Mouse (Mus musculus) liver, postnatal 0 days (tissue): ENCODE measurements at regions not wholly inside any gene's neighbourhood (a gene's known extent, or its start where the extent isn't known, plus 50 kb on each side); places are given as distances from the start of the nearest gene placed in this dataset.

Source experiments
- ATAC-seq: fragments of 200-750 bp; cut with Nextera tagmentation; 2 replicates; pipeline ENCODE4 v1.8.0; 2017; ENCODE audit warnings: mild to moderate bottlenecking, moderate library complexity
- DNase-seq: peaks from one replicate; pipeline ENCODE4 v3.0.0-alpha.2; 2016
- H3K27ac ChIP-seq: fragments of 300-500 bp; sonication (generic); 2 replicates; pipeline ENCODE4 v1.5.1; 2014; ENCODE audit warnings: antibody characterized with exemption, moderate library complexity, mild to moderate bottlenecking, low read depth
- H3K27me3 ChIP-seq: fragments of 300-500 bp; sonication (generic); 2 replicates; pipeline ENCODE4 v1.6.1; 2014; ENCODE audit warnings: low read length, control low read depth, mixed read lengths; ENCODE audit not compliant: insufficient read depth
- H3K36me3 ChIP-seq: fragments of 300-500 bp; sonication (generic); replicated peaks from 2 replicates; pipeline ENCODE4 v1.6.1; 2014; ENCODE audit warnings: mild to moderate bottlenecking, control low read depth, low read length, moderate library complexity, mixed read lengths; ENCODE audit not compliant: insufficient read depth
- H3K4me1 ChIP-seq: fragments of 300-500 bp; sonication (generic); 2 replicates; pipeline ENCODE4 v1.6.1; 2014; ENCODE audit warnings: antibody characterized with exemption, mild to moderate bottlenecking, control low read depth; ENCODE audit not compliant: insufficient read depth
- H3K4me2 ChIP-seq: fragments of 300-500 bp; sonication (generic); 2 replicates; pipeline ENCODE4 v1.6.1; 2014; ENCODE audit warnings: low read depth, mild to moderate bottlenecking, low read length, moderate library complexity, mixed read lengths
- H3K4me3 ChIP-seq: fragments of 300-500 bp; sonication (generic); 2 replicates; pipeline ENCODE4 v1.5.1; 2014; ENCODE audit warnings: low read depth, low read length
- H3K9ac ChIP-seq: fragments of 300-500 bp; sonication (generic); replicated peaks from 2 replicates; pipeline ENCODE4 v1.6.1; 2014; ENCODE audit warnings: mild to moderate bottlenecking, moderate library complexity
- H3K9me3 ChIP-seq: fragments of 300-500 bp; sonication (generic); 2 replicates; pipeline ENCODE4 v1.6.1; 2016; ENCODE audit warnings: mild to moderate bottlenecking, control low read depth, low read length, mixed read lengths
- CTCF ChIP-seq: sonication (generic); IDR thresholded peaks from 2 replicates; pipeline ENCODE4 v1.5.1; 2016; ENCODE audit warnings: antibody characterized with exemption, low read depth
- EP300 ChIP-seq: IDR thresholded peaks from 2 replicates; pipeline ENCODE4 v1.6.1; 2016; ENCODE audit warnings: antibody characterized with exemption, low read depth, mild to moderate bottlenecking
- WGBS: fragments of 180-500 bp; shearing (Covaris S2); extraction: QIAGEN DNeasy Blood & Tissue Kit; methylation state at CpG from one replicate; pipeline ENCODE4 v1.1.7; 2014; ENCODE audit not compliant: insufficient replicate concordance; 5-methylcytosine and 5-hydroxymethylcytosine counted together

- no peak for DNase-seq
- Histone ChIP-seq H3K27me3 (no peaks in the 10 kb centered on the region), H3K9ac (no peak overlapping the region), H3K4me1 (no peaks in the 10 kb centered on the region), H3K9me3 (no peaks in the 10 kb centered on the region), H3K27ac (no peak overlapping the region), H3K4me3 (no peak overlapping the region), H3K36me3 (no peaks in the 10 kb centered on the region), H3K4me2 (no peak overlapping the region)
- 71% methylated on average over 21 of the region's 21 CpGs for WGBS
- no peak for ATAC-seq
- TF ChIP-seq EP300 (no peak), CTCF (no peak)
Observed at GRCm38 (mm10) chr17:27316711-27317575, 112.7 kb upstream of the Lemd2 start.

DNA sequence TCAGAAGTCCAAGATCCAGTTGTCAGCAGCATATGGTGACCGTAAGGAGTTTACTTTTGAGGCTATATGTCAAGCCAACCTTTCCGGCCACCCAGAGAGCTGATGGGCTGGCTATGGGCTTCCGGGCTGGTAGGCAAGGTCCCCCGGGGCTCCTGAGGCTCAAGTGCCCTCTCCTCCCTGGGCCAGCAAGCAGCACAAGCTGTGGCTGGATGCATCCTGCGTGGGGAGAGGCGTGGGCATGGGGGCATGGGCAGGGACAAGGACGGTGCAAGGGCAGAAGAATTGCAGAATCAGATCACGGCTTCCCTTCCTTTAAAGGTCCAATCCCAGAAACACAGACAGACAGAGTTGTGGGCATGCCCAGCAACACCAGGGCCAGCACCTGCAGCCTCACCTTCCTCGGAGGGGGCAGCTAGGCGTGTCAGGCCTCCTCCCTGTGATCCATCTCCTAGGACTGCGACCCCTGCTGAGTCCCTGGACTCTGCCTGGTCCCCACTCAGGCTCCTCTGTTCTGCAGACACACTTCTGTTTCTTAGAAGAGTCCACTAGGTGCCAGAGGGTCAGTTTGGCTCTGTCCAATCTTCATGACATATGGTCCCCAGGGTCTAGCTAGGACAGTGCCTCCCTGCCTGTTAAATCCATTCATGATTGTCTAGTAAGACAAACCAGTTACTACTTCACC lies 111.8 kb upstream of the Lemd2 start:
- no peak for TF ChIP-seq CTCF
- TF ChIP-seq EP300: no peak
- no peaks in the 10 kb centered on the region for H3K36me3 ChIP-seq
- ATAC-seq: no peak
- DNase-seq: no peak
- no peaks in the 10 kb centered on the region for H3K4me1 ChIP-seq
- H3K27me3 ChIP-seq: no peaks in the 10 kb centered on the region
- H3K27ac ChIP-seq: no peak overlapping the region
- 78% methylated on average over 11 of the region's 11 CpGs for WGBS
- no peak overlapping the region for H3K4me3 ChIP-seq
- H3K9ac ChIP-seq: no peak overlapping the region
- H3K4me2 ChIP-seq: no peak overlapping the region
- no peaks in the 10 kb centered on the region for H3K9me3 ChIP-seq

- ATAC-seq (no peak), DNase-seq (no peak)
- 62% methylated on average over 3 of the region's 3 CpGs for WGBS
- Histone ChIP-seq H3K4me1 (no peaks in the 10 kb centered on the region), H3K9me3 (no peaks in the 10 kb centered on the region), H3K4me3 (no peak overlapping the region), H3K27me3 (no peaks in the 10 kb centered on the region), H3K4me2 (no peak overlapping the region), H3K9ac (no peak overlapping the region), H3K36me3 (no peaks in the 10 kb centered on the region), H3K27ac (no peak overlapping the region)
- TF ChIP-seq CTCF (no peak), EP300 (no peak)
Observed at GRCm38 (mm10) chr17:27315428-27315827, 111.2 kb upstream of the Lemd2 start.

DNA sequence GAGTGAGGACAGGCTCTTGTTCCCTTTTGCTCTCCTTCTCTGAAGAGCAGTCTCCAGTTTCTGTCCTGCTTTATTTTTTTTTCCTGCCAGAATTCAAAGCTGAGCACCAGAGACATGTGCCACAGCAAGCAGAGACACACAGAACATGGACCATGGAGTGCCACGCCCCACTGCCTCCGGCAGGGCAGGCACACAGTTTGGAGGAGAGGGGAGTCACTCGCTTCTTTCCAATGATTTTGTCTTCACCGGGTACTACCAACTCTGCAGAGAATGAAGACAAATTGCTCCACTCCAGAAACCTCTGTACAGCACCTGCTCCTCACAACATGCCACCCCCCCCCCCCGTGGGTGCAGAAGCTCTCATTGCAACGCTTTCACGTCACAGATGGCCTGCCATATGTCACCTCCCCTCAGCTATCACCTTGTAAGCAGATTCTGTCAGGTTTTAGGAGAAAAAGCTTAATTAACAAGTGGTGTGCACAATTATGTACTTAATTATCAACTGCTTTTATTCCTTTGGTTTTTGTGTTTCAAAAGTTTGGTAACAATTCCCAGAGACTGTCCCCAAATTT lies 110.6 kb upstream of the Lemd2 start:
- WGBS: 60% methylated on average over 7 of the region's 7 CpGs
- Histone ChIP-seq H3K4me1 (no peaks in the 10 kb centered on the region), H3K4me3 (no peak overlapping the region), H3K27ac (no peak overlapping the region), H3K27me3 (no peaks in the 10 kb centered on the region), H3K9me3 (no peaks in the 10 kb centered on the region), H3K9ac (no peak overlapping the region), H3K4me2 (no peak overlapping the region), H3K36me3 (no peaks in the 10 kb centered on the region)
- DNase-seq (no peak), ATAC-seq (no peak)
- no peak for TF ChIP-seq CTCF
- no peak for TF ChIP-seq EP300

DNA sequence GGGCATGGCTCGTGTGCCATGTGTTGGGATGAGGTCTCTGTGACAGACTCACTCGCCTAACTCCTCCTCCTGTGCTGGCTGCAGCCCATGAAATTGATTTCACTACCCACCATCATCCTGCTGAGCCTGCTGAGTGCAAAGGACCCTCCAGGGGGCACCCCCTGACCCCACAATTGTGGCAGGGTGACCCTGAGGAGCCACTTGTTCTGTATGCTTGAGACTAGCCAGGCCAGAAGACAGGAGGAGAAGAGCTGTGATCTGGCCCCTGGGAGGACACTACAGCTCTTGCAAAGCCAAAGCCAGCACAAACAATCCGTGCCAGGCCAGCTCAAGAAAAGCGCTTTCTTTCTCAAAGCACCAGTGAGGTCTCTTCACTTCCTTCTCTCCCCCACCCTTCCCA lies 104.7 kb upstream of the Lemd2 start:
- ATAC-seq (no peak), DNase-seq (no peak)
- H3K4me2 ChIP-seq: no peak overlapping the region
- H3K27me3 ChIP-seq: no peaks in the 10 kb centered on the region
- TF ChIP-seq CTCF (no peak; the same call in 1 of the 2 replicates), EP300 (no peak)
- H3K4me1 ChIP-seq: no peaks in the 10 kb centered on the region
- H3K36me3 ChIP-seq: no peaks in the 10 kb centered on the region
- H3K27ac ChIP-seq: no peak overlapping the region
- 57% methylated on average over 4 of the region's 4 CpGs for WGBS
- H3K4me3 ChIP-seq: no peak overlapping the region
- H3K9ac ChIP-seq: no peak overlapping the region
- H3K9me3 ChIP-seq: no peaks in the 10 kb centered on the region

DNA sequence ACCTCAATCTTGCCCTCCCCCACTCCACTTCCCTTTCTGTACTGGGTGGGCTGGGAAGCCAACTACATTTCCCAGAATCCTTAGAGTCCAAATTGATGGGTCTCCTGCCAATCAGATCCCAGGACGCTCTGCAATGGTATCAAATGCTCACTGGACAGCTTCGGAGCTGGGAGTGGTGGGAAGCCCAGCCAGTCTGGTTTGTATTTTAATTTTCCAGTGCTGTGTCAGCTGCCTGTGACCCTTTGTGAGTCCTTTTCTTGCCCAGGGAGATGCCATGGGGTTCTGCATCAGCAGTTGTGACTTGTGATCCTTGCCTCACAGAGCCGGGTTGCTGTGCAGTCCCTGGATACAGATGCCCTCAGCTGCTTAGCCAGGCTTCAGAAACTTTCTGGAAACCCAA lies 100.6 kb upstream of the Lemd2 start:
- Histone ChIP-seq H3K36me3 (no peaks in the 10 kb centered on the region), H3K9ac (no peak overlapping the region), H3K4me2 (no peak overlapping the region), H3K9me3 (no peaks in the 10 kb centered on the region), H3K4me3 (no peak overlapping the region), H3K4me1 (no peaks in the 10 kb centered on the region), H3K27me3 (no peaks in the 10 kb centered on the region), H3K27ac (no peak overlapping the region)
- ATAC-seq (no peak), DNase-seq (no peak)
- TF ChIP-seq EP300 (no peak), CTCF (no peak)
- WGBS: 71% methylated on average over 3 of the region's 3 CpGs
